Mouse (Mus musculus) brain, embryonic 14.5 days (tissue): Measurements from ENCODE around the gene Arhgef3.

Source experiments
- CTCF ChIP-seq: fragments of 200-500 bp; IDR thresholded peaks from 2 replicates; pipeline ENCODE4 v1.5.1; 2012; ENCODE audit warnings: inconsistent platforms, mild to moderate bottlenecking, moderate library complexity, borderline replicate concordance; ENCODE audit not compliant: insufficient read depth, insufficient read length; ENCODE audit errors: extremely low read depth
- POLR2A ChIP-seq: fragments of 200-500 bp; IDR thresholded peaks from 2 replicates; pipeline ENCODE4 v1.6.1; 2012; ENCODE audit warnings: mild to moderate bottlenecking, inconsistent platforms, borderline replicate concordance; ENCODE audit not compliant: poor library complexity, insufficient read depth, insufficient read length, severe bottlenecking; ENCODE audit errors: extremely low read depth

DNA sequence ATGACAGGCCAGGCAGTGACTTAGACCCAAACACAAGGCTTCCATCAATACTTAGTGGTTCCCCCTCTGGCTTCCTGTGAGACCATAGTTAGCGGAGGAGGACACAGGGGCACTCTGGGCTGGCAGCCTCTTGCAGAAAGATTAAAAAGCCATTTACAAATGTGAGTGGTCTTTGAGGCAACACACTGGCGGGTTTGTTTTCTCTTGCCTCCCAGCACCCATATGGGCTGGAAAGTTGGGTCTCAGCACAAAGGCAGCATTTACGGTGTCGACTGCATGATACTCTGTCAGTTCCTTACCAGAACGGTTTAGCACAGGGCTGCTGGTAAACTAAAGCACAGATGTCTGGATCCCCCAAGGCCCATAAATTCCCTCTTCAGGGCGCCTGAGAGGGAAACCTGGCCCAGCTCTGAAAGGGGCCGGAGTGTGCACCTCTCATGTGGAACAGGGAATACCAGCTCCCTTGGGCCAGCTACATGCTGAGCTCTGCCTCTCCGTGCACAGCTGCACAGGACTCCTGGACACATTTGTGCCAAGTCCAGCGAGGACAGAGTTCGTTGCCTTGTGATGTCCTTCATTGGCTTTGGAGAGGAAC, 252.5 kb downstream of the Arhgef3 start:
- TF ChIP-seq POLR2A = no peak
- no peak for TF ChIP-seq CTCF
